Mouse (Mus musculus): ENCODE measurements around the gene Hist1h3c. TPM values are rescaled to one million over a fixed set of nuclear protein-coding genes. Genes with fewer than 3 reads are reported as not detected.
A peak's percentile ranks its signal among the peaks of the same experiment; 100 is the strongest.
"Not testable (repeated sequence)": the region's sequence is repeated elsewhere in the genome, so short reads cannot be mapped to it uniquely, and the experiment has no call there.

Gene Hist1h3c
- polyA plus RNA-seq, 1 experiment = 5.4 TPM

DNA sequence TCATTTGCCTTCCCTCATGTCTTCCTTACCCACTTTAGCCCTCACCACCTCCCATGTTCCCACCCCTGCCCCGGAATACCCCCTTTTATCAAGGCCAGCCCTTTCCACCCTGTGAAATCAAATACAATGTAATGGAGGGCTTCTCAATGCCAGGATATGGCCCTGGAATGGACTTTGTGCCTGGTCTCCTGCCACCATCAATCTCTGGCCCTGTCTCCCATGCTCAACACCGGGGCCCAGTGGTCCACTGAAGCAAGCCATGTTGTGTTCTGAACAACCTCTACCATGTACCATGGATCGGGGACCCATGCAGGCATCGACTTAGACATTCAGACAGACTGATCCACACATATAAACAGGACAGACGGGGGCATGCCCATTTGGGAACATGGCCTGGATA lies 15.7 kb downstream of the Hist1h3c start:
- TF ChIP-seq CTCF (IDR thresholded peaks at IDR 0.05; ENCODE audit: borderline replicate concordance, insufficient read depth, low read length) = no peak
- no peak for TF ChIP-seq POLR2A (IDR thresholded peaks at IDR 0.05; ENCODE audit: low read depth, low read length)

DNA sequence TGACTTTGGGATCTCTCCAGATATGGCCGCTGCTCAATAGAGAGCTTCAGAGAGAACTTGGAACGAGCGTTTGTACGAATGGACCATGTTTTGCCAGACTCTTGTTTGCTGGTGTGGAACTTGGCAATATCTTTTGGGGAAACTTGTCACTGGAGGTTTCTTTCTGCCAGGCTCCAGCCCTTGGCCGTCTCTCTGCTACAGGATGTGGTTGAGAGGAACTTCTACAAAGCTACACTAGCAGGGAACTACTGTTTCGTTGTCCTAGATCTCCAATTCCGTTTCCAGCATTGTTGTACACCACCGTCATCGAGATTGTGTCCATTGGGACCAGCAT lies 16.2 kb downstream of the Hist1h3c start:
- no peaks in the 10 kb centered on the region for H3K4me1 ChIP-seq (ENCODE audit: control insufficient read depth, insufficient read depth, low read length)
- TF ChIP-seq POLR2A (IDR thresholded peaks at IDR 0.05; ENCODE audit: low read depth, low read length) (no peak), CTCF (IDR thresholded peaks at IDR 0.05; ENCODE audit: borderline replicate concordance, insufficient read depth, low read length) (no peak)
- H3K4me3 ChIP-seq (ENCODE audit: insufficient read depth, low read length) = no peak overlapping the region
- no peak overlapping the region for H3K27ac ChIP-seq (ENCODE audit: insufficient read depth, low read length)

More for the DNA sequence above, 15.7 kb downstream of the Hist1h3c start:
- Histone ChIP-seq H3K4me1 (ENCODE audit: control insufficient read depth, insufficient read depth, low read length) (no peaks in the 10 kb centered on the region), H3K4me3 (ENCODE audit: insufficient read depth, low read length) (no peak overlapping the region), H3K27ac (ENCODE audit: insufficient read depth, low read length) (peak overlapping the region; percentile 30; the same call in 1 of the 2 replicates)

- Histone ChIP-seq H3K4me3 (ENCODE audit: insufficient read depth, low read length) (no peak overlapping the region), H3K27ac (ENCODE audit: insufficient read depth, low read length) (no peak overlapping the region), H3K4me1 (ENCODE audit: control insufficient read depth, insufficient read depth, low read length) (no peaks in the 10 kb centered on the region)
- TF ChIP-seq CTCF (IDR thresholded peaks at IDR 0.05; ENCODE audit: borderline replicate concordance, insufficient read depth, low read length) = no peak
- TF ChIP-seq POLR2A (IDR thresholded peaks at IDR 0.05; ENCODE audit: low read depth, low read length) = no peak
These were observed 16.8 kb downstream of the Hist1h3c start for GRCm38 (mm10) chr13:23728472-23729191.

DNA sequence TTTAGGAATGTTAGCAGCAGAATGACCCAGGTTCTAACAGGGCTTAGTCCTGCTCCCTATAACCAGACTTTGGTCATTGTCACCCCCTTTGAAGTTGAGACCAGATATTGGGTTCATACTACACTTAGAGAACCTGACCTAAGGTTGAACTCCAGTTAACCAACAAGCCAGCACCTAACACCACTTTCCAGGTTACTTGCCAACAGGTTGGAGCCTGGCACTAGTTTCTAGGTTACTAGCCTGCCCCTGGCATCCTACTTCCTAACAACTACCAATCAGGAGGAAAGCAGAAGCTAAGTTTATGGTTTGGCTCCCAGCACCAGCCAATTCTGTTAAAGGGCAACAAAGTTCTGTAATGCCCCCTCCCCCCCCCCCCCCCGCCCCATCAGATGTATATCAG lies 20.2 kb downstream of the Hist1h3c start:
- Histone ChIP-seq H3K27ac (ENCODE audit: insufficient read depth, low read length) (no peak overlapping the region), H3K4me1 (ENCODE audit: control insufficient read depth, insufficient read depth, low read length) (no peaks in the 10 kb centered on the region)

GRCm38 (mm10) chr13:23724239-23724638 lies 21.2 kb downstream of the Hist1h3c start:
- no peak overlapping the region for H3K27ac ChIP-seq (ENCODE audit: insufficient read depth, low read length)
- no peak overlapping the region for H3K4me3 ChIP-seq (ENCODE audit: insufficient read depth, low read length)
- TF ChIP-seq POLR2A (IDR thresholded peaks at IDR 0.05; ENCODE audit: low read depth, low read length) = no peak
- no peak for TF ChIP-seq CTCF (IDR thresholded peaks at IDR 0.05; ENCODE audit: borderline replicate concordance, insufficient read depth, low read length)
- H3K4me1 ChIP-seq (ENCODE audit: control insufficient read depth, insufficient read depth, low read length) = no peaks in the 10 kb centered on the region

More for the DNA sequence above, 20.2 kb downstream of the Hist1h3c start:
- no peak overlapping the region for H3K4me3 ChIP-seq (ENCODE audit: insufficient read depth, low read length)
- TF ChIP-seq CTCF (IDR thresholded peaks at IDR 0.05; ENCODE audit: borderline replicate concordance, insufficient read depth, low read length) (no peak), POLR2A (IDR thresholded peaks at IDR 0.05; ENCODE audit: low read depth, low read length) (no peak)

GRCm38 (mm10) chr13:23717593-23718245 lies 27.7 kb downstream of the Hist1h3c start:
- not testable (repeated sequence) for H3K27ac ChIP-seq (ENCODE audit: insufficient read depth, low read length); H3K4me3 ChIP-seq (ENCODE audit: insufficient read depth, low read length); H3K4me1 ChIP-seq (ENCODE audit: control insufficient read depth, insufficient read depth, low read length)

- H3K27ac ChIP-seq (ENCODE audit: insufficient read depth, low read length) = no peak overlapping the region
- TF ChIP-seq POLR2A (IDR thresholded peaks at IDR 0.05; ENCODE audit: low read depth, low read length) (no peak), CTCF (IDR thresholded peaks at IDR 0.05; ENCODE audit: borderline replicate concordance, insufficient read depth, low read length) (no peak)
- H3K4me3 ChIP-seq (ENCODE audit: insufficient read depth, low read length) = no peak overlapping the region
- H3K4me1 ChIP-seq (ENCODE audit: control insufficient read depth, insufficient read depth, low read length) = no peaks in the 10 kb centered on the region
These were observed 28.2 kb downstream of the Hist1h3c start for GRCm38 (mm10) chr13:23717176-23717575.

DNA sequence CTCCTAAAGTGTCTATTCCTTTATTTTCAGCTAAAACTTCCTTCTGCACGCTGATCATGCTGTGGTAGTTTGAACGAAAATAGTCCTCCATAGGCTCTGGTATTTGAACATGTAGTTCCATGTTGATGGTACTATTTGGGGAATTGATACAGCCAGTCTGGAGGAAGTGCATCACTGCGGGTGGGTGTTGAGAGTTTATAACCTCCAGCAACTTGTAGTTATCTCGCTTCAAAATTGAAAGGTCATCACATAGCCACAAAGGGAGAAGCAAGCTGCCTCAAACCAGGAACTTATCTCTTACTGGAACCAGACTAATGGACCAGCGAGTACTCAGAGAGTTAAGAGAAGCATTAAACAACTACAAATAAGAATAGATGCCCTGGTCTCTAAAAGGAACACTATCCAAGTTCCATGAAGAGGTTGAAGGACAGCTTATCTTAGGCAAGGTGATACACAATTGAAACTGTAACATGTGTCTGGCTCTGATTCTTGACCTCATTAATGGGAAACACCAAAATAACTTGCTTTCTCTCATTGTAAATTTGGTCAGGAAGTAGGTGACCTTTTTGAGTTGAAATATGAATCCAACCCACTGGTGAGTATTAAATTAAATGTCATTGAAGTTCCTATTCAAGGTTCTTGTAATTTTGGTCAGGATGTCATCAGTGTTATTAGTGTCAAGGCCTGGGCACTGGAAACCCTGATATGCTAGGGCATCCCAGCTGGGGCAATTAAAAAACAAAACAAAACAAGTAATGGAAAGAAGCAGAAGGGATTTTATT lies 28.9 kb downstream of the Hist1h3c start:
- H3K4me3 ChIP-seq (ENCODE audit: insufficient read depth, low read length) = no peak overlapping the region
- H3K27ac ChIP-seq (ENCODE audit: insufficient read depth, low read length) = no peak overlapping the region
- H3K4me1 ChIP-seq (ENCODE audit: control insufficient read depth, insufficient read depth, low read length) = no peaks in the 10 kb centered on the region
- no peak for TF ChIP-seq POLR2A (IDR thresholded peaks at IDR 0.05; ENCODE audit: low read depth, low read length)
- no peak for TF ChIP-seq CTCF (IDR thresholded peaks at IDR 0.05; ENCODE audit: borderline replicate concordance, insufficient read depth, low read length)

DNA sequence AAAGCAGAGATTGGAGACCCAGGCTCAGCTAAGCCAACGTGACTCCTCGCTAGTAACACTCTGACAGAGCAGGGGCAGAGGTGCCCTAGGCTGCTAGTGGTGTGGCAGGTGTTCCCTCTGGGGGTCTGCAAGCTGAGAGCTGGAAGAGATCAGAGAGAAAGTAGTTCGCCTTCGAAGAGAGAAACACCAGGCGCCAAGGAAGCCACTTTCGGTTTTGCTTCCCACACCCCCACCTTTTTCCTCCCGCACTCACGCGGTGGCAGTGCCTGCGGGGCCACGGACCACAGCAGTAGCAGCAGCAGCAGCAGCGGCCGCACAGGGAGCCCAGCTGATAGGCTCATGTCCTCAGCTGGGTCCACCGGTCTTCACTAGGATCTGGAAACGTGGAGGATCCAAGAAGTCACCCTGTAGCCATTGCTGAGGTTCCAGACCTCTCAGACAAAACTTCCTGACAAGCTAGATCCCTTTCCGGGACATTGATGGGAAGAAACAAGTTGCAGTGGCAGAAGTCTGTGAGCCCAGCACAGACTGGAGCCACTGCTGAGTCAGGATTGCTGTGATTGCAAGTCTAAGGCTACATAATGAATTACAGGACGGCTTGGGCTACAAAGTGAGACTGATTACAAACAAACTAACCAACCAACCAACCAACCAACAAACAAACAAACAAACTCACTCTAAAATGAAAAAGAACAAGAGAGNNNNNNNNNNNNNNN lies 34.9 kb downstream of the Hist1h3c start, which contains the start of gene Hfe:
Gene Hfe (minus strand): TSS at position 481 of the 716 bp plus-strand sequence.
- Histone ChIP-seq H3K4me3 (ENCODE audit: insufficient read depth, low read length) (peak within 1 kb of the TSS; percentile 64), H3K27ac (ENCODE audit: insufficient read depth, low read length) (no peak within 1 kb of the TSS), H3K4me1 (ENCODE audit: control insufficient read depth, insufficient read depth, low read length) (peaks cover 4% of the 10 kb centered on the region; the same call in 1 of the 2 replicates)
- TF ChIP-seq CTCF (IDR thresholded peaks at IDR 0.05; ENCODE audit: borderline replicate concordance, insufficient read depth, low read length) (no peak), POLR2A (IDR thresholded peaks at IDR 0.05; ENCODE audit: low read depth, low read length) (0 out of 2 replicates have a peak, but pooled peaks have one; percentile 14)
